Mouse (Mus musculus): Measurements from ENCODE around the gene Mrtfa.

The Mrtfa gene

GRCm38 (mm10) chr15:81197197-81197596, 6.6 kb upstream of the Mrtfa start:
- DNase-seq (ENCODE audit: low spot score in 2 of 2) = no peak

GRCm38 (mm10) chr15:81195447-81195846, 4.9 kb upstream of the Mrtfa start:
- no peak for DNase-seq (ENCODE audit: low spot score in 2 of 2)

- no peak for DNase-seq (ENCODE audit: low spot score in 2 of 2)
Observed at GRCm38 (mm10) chr15:81194791-81195190, 4.2 kb upstream of the Mrtfa start.

GRCm38 (mm10) chr15:81192858-81193257, 2.3 kb upstream of the Mrtfa start:
- DNase-seq (ENCODE audit: low spot score in 2 of 2) = no peak

- no peak for DNase-seq (ENCODE audit: low spot score in 2 of 2)
Observed at GRCm38 (mm10) chr15:81192316-81192715, 1.8 kb upstream of the Mrtfa start.

GRCm38 (mm10) chr15:81191303-81191702, 746 bp upstream of the Mrtfa start:
- peak in 1 of 2 experiments; percentile 37 for DNase-seq (ENCODE audit: low spot score in 2 of 2)

GRCm38 (mm10) chr15:81190011-81190629, 437 bp downstream of the Mrtfa start:
- no peak for DNase-seq (ENCODE audit: low spot score in 2 of 2)

GRCm38 (mm10) chr15:81189061-81189460, 1.5 kb downstream of the Mrtfa start:
- no peak for DNase-seq (ENCODE audit: low spot score in 2 of 2)

- DNase-seq (ENCODE audit: low spot score in 2 of 2) = no peak
Observed at GRCm38 (mm10) chr15:81184913-81185312, 5.6 kb downstream of the Mrtfa start.

- DNase-seq (ENCODE audit: low spot score in 2 of 2) = no peak
Observed at GRCm38 (mm10) chr15:81181233-81181632, 9.3 kb downstream of the Mrtfa start.

- DNase-seq (ENCODE audit: low spot score in 2 of 2) = no peak
Observed at GRCm38 (mm10) chr15:81179523-81179922, 11.0 kb downstream of the Mrtfa start.

- no peak for DNase-seq (ENCODE audit: low spot score in 2 of 2)
Observed at GRCm38 (mm10) chr15:81178703-81179102, 11.9 kb downstream of the Mrtfa start.

- no peak for DNase-seq (ENCODE audit: low spot score in 2 of 2)
Observed at GRCm38 (mm10) chr15:81177860-81178259, 12.7 kb downstream of the Mrtfa start.

GRCm38 (mm10) chr15:81175633-81176032, 14.9 kb downstream of the Mrtfa start:
- DNase-seq (ENCODE audit: low spot score in 2 of 2) = no peak

GRCm38 (mm10) chr15:81172259-81172658, 18.3 kb downstream of the Mrtfa start:
- DNase-seq (ENCODE audit: low spot score in 2 of 2) = no peak

GRCm38 (mm10) chr15:81168735-81169134, 21.8 kb downstream of the Mrtfa start:
- DNase-seq (ENCODE audit: low spot score in 2 of 2) = no peak

- DNase-seq (ENCODE audit: low spot score in 2 of 2) = no peak
Observed at GRCm38 (mm10) chr15:81167831-81168230, 22.7 kb downstream of the Mrtfa start.

GRCm38 (mm10) chr15:81166291-81166690, 24.3 kb downstream of the Mrtfa start:
- DNase-seq (ENCODE audit: low spot score in 2 of 2) = no peak

GRCm38 (mm10) chr15:81164560-81165310, 25.8 kb downstream of the Mrtfa start:
- DNase-seq (ENCODE audit: low spot score in 2 of 2) = no peak

GRCm38 (mm10) chr15:81161571-81161970, 29.0 kb downstream of the Mrtfa start:
- DNase-seq (ENCODE audit: low spot score in 2 of 2) = no peak

- DNase-seq (ENCODE audit: low spot score in 2 of 2) = no peak
Observed at GRCm38 (mm10) chr15:81160677-81161076, 29.9 kb downstream of the Mrtfa start.

- no peak for DNase-seq (ENCODE audit: low spot score in 2 of 2)
Observed at GRCm38 (mm10) chr15:81159212-81159611, 31.3 kb downstream of the Mrtfa start.

- no peak for DNase-seq (ENCODE audit: low spot score in 2 of 2)
Observed at GRCm38 (mm10) chr15:81158517-81159120, 31.9 kb downstream of the Mrtfa start.

Measured in right cerebral cortex, postnatal 36 days (tissue).